Mouse (Mus musculus): ENCODE results near the gene Slc22a23. TPM values are rescaled to one million over a fixed set of nuclear protein-coding genes. Genes with fewer than 3 reads are reported as not detected.

Gene Slc22a23
- polyA plus RNA-seq, 1 experiment from 2014 or later = 7.8 TPM

GRCm38 (mm10) chr13:34248941-34249920 is 95.8 kb downstream of the Slc22a23 start:
- peak; percentile 22; the same call in 1 of the 2 replicates for ATAC-seq (ENCODE audit: insufficient number of reproducible peaks, insufficient read depth, low FRiP score, low read depth)
- H3K36me3 ChIP-seq (ENCODE audit: control insufficient read depth, insufficient read depth, low read length) = no peaks in the 10 kb centered on the region
- peaks cover 16 to 17% of the 10 kb centered on the region in 2 experiments for H3K4me1 ChIP-seq (ENCODE audit: control insufficient read depth in 2 of 2, insufficient read depth in 2 of 2, low read length in 2 of 2)
- WGBS = 49% methylated on average over 15 of the region's 15 CpGs
- no peak overlapping the region for H3K4me3 ChIP-seq (ENCODE audit: control insufficient read depth in 1 of 2, insufficient read depth in 1 of 2, low read depth in 1 of 2, low read length in 2 of 2)
- no peak overlapping the region for H3K4me2 ChIP-seq (ENCODE audit: low read length)
- no peaks in the 10 kb centered on the region for H3K9me3 ChIP-seq (ENCODE audit: control insufficient read depth, low read length)
- H3K27me3 ChIP-seq (ENCODE audit: control insufficient read depth, insufficient read depth, low read length) = no peaks in the 10 kb centered on the region
- H3K27ac ChIP-seq (replicated peaks in 1 of 2; ENCODE audit: control insufficient read depth in 1 of 2, insufficient read depth in 1 of 2, low read depth in 2 of 2, low read length in 2 of 2) = no peak overlapping the region
- H3K9ac ChIP-seq (ENCODE audit: low read length) = no peak overlapping the region

- Histone ChIP-seq H3K36me3 (ENCODE audit: control insufficient read depth, insufficient read depth, low read length) (no peaks in the 10 kb centered on the region), H3K27ac (replicated peaks in 1 of 2; ENCODE audit: control insufficient read depth in 1 of 2, insufficient read depth in 1 of 2, low read depth in 2 of 2, low read length in 2 of 2) (no peak overlapping the region), H3K27me3 (ENCODE audit: control insufficient read depth, insufficient read depth, low read length) (no peaks in the 10 kb centered on the region), H3K4me2 (ENCODE audit: low read length) (no peak overlapping the region), H3K9me3 (ENCODE audit: control insufficient read depth, low read length) (no peaks in the 10 kb centered on the region), H3K9ac (ENCODE audit: low read length) (no peak overlapping the region), H3K4me1 (ENCODE audit: control insufficient read depth in 2 of 2, insufficient read depth in 2 of 2, low read length in 2 of 2) (peaks cover 15 to 16% of the 10 kb centered on the region in 2 experiments), H3K4me3 (ENCODE audit: control insufficient read depth in 1 of 2, insufficient read depth in 1 of 2, low read depth in 1 of 2, low read length in 2 of 2) (no peak overlapping the region)
- ATAC-seq (ENCODE audit: insufficient number of reproducible peaks, insufficient read depth, low FRiP score, low read depth) = no peak
- WGBS = 64% methylated on average over 6 of the region's 6 CpGs
Measured at GRCm38 (mm10) chr13:34248107-34248506, 96.9 kb downstream of the Slc22a23 start.

- Histone ChIP-seq H3K36me3 (ENCODE audit: control insufficient read depth, insufficient read depth, low read length) (no peaks in the 10 kb centered on the region), H3K9ac (ENCODE audit: low read length) (no peak overlapping the region), H3K27ac (replicated peaks in 1 of 2; ENCODE audit: control insufficient read depth in 1 of 2, insufficient read depth in 1 of 2, low read depth in 2 of 2, low read length in 2 of 2) (no peak overlapping the region), H3K4me2 (ENCODE audit: low read length) (no peak overlapping the region), H3K4me3 (ENCODE audit: control insufficient read depth in 1 of 2, insufficient read depth in 1 of 2, low read depth in 1 of 2, low read length in 2 of 2) (no peak overlapping the region), H3K27me3 (ENCODE audit: control insufficient read depth, insufficient read depth, low read length) (no peaks in the 10 kb centered on the region), H3K9me3 (ENCODE audit: control insufficient read depth, low read length) (no peaks in the 10 kb centered on the region), H3K4me1 (ENCODE audit: control insufficient read depth in 2 of 2, insufficient read depth in 2 of 2, low read length in 2 of 2) (peaks cover 15 to 19% of the 10 kb centered on the region in 2 experiments)
- WGBS = 70% methylated on average over 3 of the region's 3 CpGs
- ATAC-seq (ENCODE audit: insufficient number of reproducible peaks, insufficient read depth, low FRiP score, low read depth) = no peak
Measured at GRCm38 (mm10) chr13:34246821-34247220, 98.2 kb downstream of the Slc22a23 start.

- 0 out of 4 replicates have a peak overlapping the region, but pooled peaks of 1 of the 2 experiments have one; percentile 2 for H3K27ac ChIP-seq (replicated peaks in 1 of 2; ENCODE audit: control insufficient read depth in 1 of 2, insufficient read depth in 1 of 2, low read depth in 2 of 2, low read length in 2 of 2)
- no peaks in the 10 kb centered on the region for H3K9me3 ChIP-seq (ENCODE audit: control insufficient read depth, low read length)
- H3K9ac ChIP-seq (ENCODE audit: low read length) = no peak overlapping the region
Measured at GRCm38 (mm10) chr13:34245216-34245615, 99.8 kb downstream of the Slc22a23 start.

GRCm38 (mm10) chr13:34244186-34244585 is 100.8 kb downstream of the Slc22a23 start:
- no peaks in the 10 kb centered on the region for H3K9me3 ChIP-seq (ENCODE audit: control insufficient read depth, low read length)
- H3K9ac ChIP-seq (ENCODE audit: low read length) = no peak overlapping the region
- H3K36me3 ChIP-seq (ENCODE audit: control insufficient read depth, insufficient read depth, low read length) = no peaks in the 10 kb centered on the region
- ATAC-seq (ENCODE audit: insufficient number of reproducible peaks, insufficient read depth, low FRiP score, low read depth) = no peak
- H3K4me1 ChIP-seq (ENCODE audit: control insufficient read depth in 2 of 2, insufficient read depth in 2 of 2, low read length in 2 of 2) = peaks cover 13 to 17% of the 10 kb centered on the region in 2 experiments
- 71% methylated on average over 1 of the region's 1 CpGs for WGBS
- H3K4me3 ChIP-seq (ENCODE audit: control insufficient read depth in 1 of 2, insufficient read depth in 1 of 2, low read depth in 1 of 2, low read length in 2 of 2) = no peak overlapping the region
- H3K4me2 ChIP-seq (ENCODE audit: low read length) = no peak overlapping the region
- H3K27me3 ChIP-seq (ENCODE audit: control insufficient read depth, insufficient read depth, low read length) = no peaks in the 10 kb centered on the region
- no peak overlapping the region for H3K27ac ChIP-seq (replicated peaks in 1 of 2; ENCODE audit: control insufficient read depth in 1 of 2, insufficient read depth in 1 of 2, low read depth in 2 of 2, low read length in 2 of 2)

More at GRCm38 (mm10) chr13:34245216-34245615, 99.8 kb downstream of the Slc22a23 start:
- H3K27me3 ChIP-seq (ENCODE audit: control insufficient read depth, insufficient read depth, low read length) = no peaks in the 10 kb centered on the region
- H3K36me3 ChIP-seq (ENCODE audit: control insufficient read depth, insufficient read depth, low read length) = no peaks in the 10 kb centered on the region
- H3K4me1 ChIP-seq (ENCODE audit: control insufficient read depth in 2 of 2, insufficient read depth in 2 of 2, low read length in 2 of 2) = peaks cover 15 to 21% of the 10 kb centered on the region in 2 experiments
- no peak overlapping the region for H3K4me2 ChIP-seq (ENCODE audit: low read length)
- ATAC-seq (ENCODE audit: insufficient number of reproducible peaks, insufficient read depth, low FRiP score, low read depth) = no peak
- no peak overlapping the region for H3K4me3 ChIP-seq (ENCODE audit: control insufficient read depth in 1 of 2, insufficient read depth in 1 of 2, low read depth in 1 of 2, low read length in 2 of 2)
- WGBS = 68% methylated on average over 6 of the region's 6 CpGs

- no peak overlapping the region for H3K4me2 ChIP-seq (ENCODE audit: low read length)
- H3K4me1 ChIP-seq (ENCODE audit: control insufficient read depth in 2 of 2, insufficient read depth in 2 of 2, low read length in 2 of 2) = peaks cover 9 to 10% of the 10 kb centered on the region in 2 experiments; a peak in 3 of 4 replicates
- H3K36me3 ChIP-seq (ENCODE audit: control insufficient read depth, insufficient read depth, low read length) = no peaks in the 10 kb centered on the region
- no peaks in the 10 kb centered on the region for H3K27me3 ChIP-seq (ENCODE audit: control insufficient read depth, insufficient read depth, low read length)
- 51% methylated on average over 3 of the region's 3 CpGs for WGBS
- no peak overlapping the region for H3K4me3 ChIP-seq (ENCODE audit: control insufficient read depth in 1 of 2, insufficient read depth in 1 of 2, low read depth in 1 of 2, low read length in 2 of 2)
- no peaks in the 10 kb centered on the region for H3K9me3 ChIP-seq (ENCODE audit: control insufficient read depth, low read length)
- no peak for ATAC-seq (ENCODE audit: insufficient number of reproducible peaks, insufficient read depth, low FRiP score, low read depth)
- H3K27ac ChIP-seq (replicated peaks in 1 of 2; ENCODE audit: control insufficient read depth in 1 of 2, insufficient read depth in 1 of 2, low read depth in 2 of 2, low read length in 2 of 2) = no peak overlapping the region
- no peak overlapping the region for H3K9ac ChIP-seq (ENCODE audit: low read length)
Measured at GRCm38 (mm10) chr13:34242211-34242610, 102.8 kb downstream of the Slc22a23 start.

- H3K4me1 ChIP-seq (ENCODE audit: control insufficient read depth in 2 of 2, insufficient read depth in 2 of 2, low read length in 2 of 2) = peaks cover 9 to 10% of the 10 kb centered on the region in 2 experiments; a peak in 3 of 4 replicates
- no peak overlapping the region for H3K27ac ChIP-seq (replicated peaks in 1 of 2; ENCODE audit: control insufficient read depth in 1 of 2, insufficient read depth in 1 of 2, low read depth in 2 of 2, low read length in 2 of 2)
- H3K4me3 ChIP-seq (ENCODE audit: control insufficient read depth in 1 of 2, insufficient read depth in 1 of 2, low read depth in 1 of 2, low read length in 2 of 2) = no peak overlapping the region
- H3K36me3 ChIP-seq (ENCODE audit: control insufficient read depth, insufficient read depth, low read length) = no peaks in the 10 kb centered on the region
- H3K4me2 ChIP-seq (ENCODE audit: low read length) = no peak overlapping the region
- no peak for ATAC-seq (ENCODE audit: insufficient number of reproducible peaks, insufficient read depth, low FRiP score, low read depth)
- H3K27me3 ChIP-seq (ENCODE audit: control insufficient read depth, insufficient read depth, low read length) = no peaks in the 10 kb centered on the region
- H3K9me3 ChIP-seq (ENCODE audit: control insufficient read depth, low read length) = no peaks in the 10 kb centered on the region
- 90% methylated on average over 3 of the region's 3 CpGs for WGBS
- no peak overlapping the region for H3K9ac ChIP-seq (ENCODE audit: low read length)
Measured at GRCm38 (mm10) chr13:34240087-34240428, 104.9 kb downstream of the Slc22a23 start.
